Mouse (Mus musculus) lung, embryonic 16.5 days (tissue): Measurements from ENCODE around the gene Calm1. TPM values are rescaled to one million over a fixed set of nuclear protein-coding genes. Genes with fewer than 3 reads are reported as not detected.

ENCODE experiments used
- ATAC-seq: fragments of 200-750 bp; cut with Nextera tagmentation; 2 replicates; pipeline ENCODE4 v1.8.0; 2017; ENCODE audit warnings: low read depth, mild to moderate bottlenecking, moderate library complexity
- H3K27ac ChIP-seq: fragments of 300-500 bp; sonication (generic); 2 replicates; pipeline ENCODE4 v1.5.1; 2014; ENCODE audit warnings: mild to moderate bottlenecking, control low read depth, low read length
- H3K27me3 ChIP-seq: fragments of 300-500 bp; sonication (generic); 2 replicates; pipeline ENCODE4 v1.6.1; 2014; ENCODE audit warnings: low read depth, low read length, mixed read lengths; ENCODE audit not compliant: control insufficient read depth, insufficient read depth
- H3K36me3 ChIP-seq: fragments of 300-500 bp; sonication (generic); 2 replicates; pipeline ENCODE4 v1.6.1; 2014; ENCODE audit warnings: low read length; ENCODE audit not compliant: control insufficient read depth, insufficient read depth
- H3K4me1 ChIP-seq: fragments of 300-500 bp; sonication (generic); replicated peaks from 2 replicates; pipeline ENCODE4 v1.6.1; 2014; ENCODE audit warnings: low read length, mixed read lengths; ENCODE audit not compliant: control insufficient read depth, insufficient read depth
- H3K4me2 ChIP-seq: fragments of 300-500 bp; sonication (generic); 2 replicates; pipeline ENCODE4 v1.6.1; 2014; ENCODE audit warnings: low read depth, low read length, control low read depth
- H3K4me3 ChIP-seq: fragments of 300-500 bp; sonication (generic); 2 replicates; pipeline ENCODE4 v1.5.1; 2014; ENCODE audit warnings: mild to moderate bottlenecking, low read length, control low read depth
- H3K9ac ChIP-seq: fragments of 300-500 bp; sonication (generic); 2 replicates; pipeline ENCODE4 v1.6.1; 2014; ENCODE audit warnings: low read length, control low read depth
- H3K9me3 ChIP-seq: fragments of 300-500 bp; sonication (generic); 2 replicates; pipeline ENCODE4 v1.6.1; 2016; ENCODE audit warnings: low read length; ENCODE audit not compliant: control insufficient read depth
- WGBS: fragments of 180-500 bp; shearing (Covaris S2); extraction: QIAGEN DNeasy Blood & Tissue Kit; methylation state at CpG from one replicate; pipeline ENCODE4 v1.1.7; 2014; 5-methylcytosine and 5-hydroxymethylcytosine counted together
- polyA plus RNA-seq: library from polyadenylated mRNA; unstranded; fragments of >200 nt; fragmentation: Nextera tagmentation; extraction: Ambion mirVana; gene quantifications from 2 replicates; pipeline ENCODE4 v1.2.1, GENCODE M21; 2015

The Calm1 gene
- polyA plus RNA-seq, 1 experiment from 2014 or later, result 1,859 TPM

- WGBS, result 44% methylated on average over 5 of the region's 5 CpGs
- no peak overlapping the region for H3K27ac ChIP-seq
- peaks cover 5% of the 10 kb centered on the region; the same call in 1 of the 2 replicates for H3K4me1 ChIP-seq
- H3K27me3 ChIP-seq, result no peaks in the 10 kb centered on the region
- no peaks in the 10 kb centered on the region for H3K36me3 ChIP-seq
- no peak for ATAC-seq
- H3K9ac ChIP-seq, result no peak overlapping the region
- H3K4me3 ChIP-seq, result no peak overlapping the region
- no peak overlapping the region for H3K4me2 ChIP-seq
- no peaks in the 10 kb centered on the region for H3K9me3 ChIP-seq
These were observed 45.3 kb downstream of the Calm1 start for GRCm38 (mm10) chr12:100244580-100244979.

GRCm38 (mm10) chr12:100249170-100249569 lies 49.9 kb downstream of the Calm1 start:
- no peaks in the 10 kb centered on the region for H3K9me3 ChIP-seq
- H3K27ac ChIP-seq, result no peak overlapping the region
- H3K9ac ChIP-seq, result no peak overlapping the region
- no peak overlapping the region for H3K4me3 ChIP-seq
- WGBS, result 85% methylated on average over 7 of the region's 7 CpGs
- no peaks in the 10 kb centered on the region for H3K4me1 ChIP-seq
- H3K27me3 ChIP-seq, result no peaks in the 10 kb centered on the region
- H3K36me3 ChIP-seq, result no peaks in the 10 kb centered on the region
- ATAC-seq, result no peak
- no peak overlapping the region for H3K4me2 ChIP-seq

- no peak for ATAC-seq
- 74% methylated on average over 4 of the region's 4 CpGs for WGBS
- Histone ChIP-seq H3K4me3 (no peak overlapping the region), H3K27ac (no peak overlapping the region), H3K9ac (no peak overlapping the region), H3K36me3 (no peaks in the 10 kb centered on the region), H3K27me3 (no peaks in the 10 kb centered on the region), H3K9me3 (no peaks in the 10 kb centered on the region), H3K4me2 (no peak overlapping the region), H3K4me1 (no peaks in the 10 kb centered on the region)
These were observed 55.2 kb downstream of the Calm1 start for GRCm38 (mm10) chr12:100254471-100254870.

GRCm38 (mm10) chr12:100255441-100255949 lies 56.3 kb downstream of the Calm1 start:
- Histone ChIP-seq H3K4me2 (no peak overlapping the region), H3K27me3 (no peaks in the 10 kb centered on the region), H3K27ac (no peak overlapping the region), H3K4me3 (no peak overlapping the region), H3K9me3 (no peaks in the 10 kb centered on the region), H3K9ac (no peak overlapping the region), H3K36me3 (no peaks in the 10 kb centered on the region), H3K4me1 (no peaks in the 10 kb centered on the region)
- 89% methylated on average over 2 of the region's 2 CpGs for WGBS
- ATAC-seq, result no peak

- no peak for ATAC-seq
- Histone ChIP-seq H3K4me1 (no peaks in the 10 kb centered on the region), H3K27ac (no peak overlapping the region), H3K27me3 (no peaks in the 10 kb centered on the region), H3K4me2 (no peak overlapping the region), H3K4me3 (no peak overlapping the region), H3K9me3 (no peaks in the 10 kb centered on the region), H3K9ac (no peak overlapping the region), H3K36me3 (no peaks in the 10 kb centered on the region)
- WGBS, result 60% methylated on average over 3 of the region's 3 CpGs
These were observed 58.5 kb downstream of the Calm1 start for GRCm38 (mm10) chr12:100257779-100258178.

Other genes starting within 250 kb of the Calm1 start
- gene Kcnk13, start 234.9 kb upstream of the Calm1 start, polyA plus RNA-seq, result 4.0 and 4.9 TPM in 2 replicates
- 259 and 266 TPM in 2 replicates for gene Psmc1, start 89.3 kb upstream of the Calm1 start, polyA plus RNA-seq
- gene Nrde2, start 39.8 kb upstream of the Calm1 start, polyA plus RNA-seq, result 13.2 and 14.7 TPM in 2 replicates